Mouse (Mus musculus) cerebellum, adult 2 months (tissue): Measurements from ENCODE around the gene Slc16a13.

Experiments
- CTCF ChIP-seq: fragments of 200-500 bp; IDR thresholded peaks from 2 replicates; pipeline ENCODE4 v1.5.1; 2011; ENCODE audit warnings: low read depth, mild to moderate bottlenecking, control low read depth, low read length, moderate library complexity, borderline replicate concordance; ENCODE audit not compliant: insufficient read depth
- POLR2A ChIP-seq: fragments of 200-500 bp; IDR thresholded peaks from 2 replicates; pipeline ENCODE4 v1.6.1; 2011; ENCODE audit warnings: low read length, control low read depth, borderline replicate concordance; ENCODE audit not compliant: insufficient read depth

- TF ChIP-seq CTCF (no peak), POLR2A (no peak)
These were observed 11.7 kb upstream of the Slc16a13 start for GRCm38 (mm10) chr11:70232546-70232945.
